Mouse (Mus musculus) testis, adult 2 months (tissue): ENCODE measurements at regions not wholly inside any gene's neighbourhood (a gene's known extent, or its start where the extent isn't known, plus 50 kb on each side); places are given as distances from the start of the nearest gene placed in this dataset.

Experiments used
- H3K27ac ChIP-seq: fragments of 200-500 bp; 2 replicates; pipeline ENCODE4 v1.5.1; 2012; ENCODE audit warnings: low read depth, low read length; ENCODE audit not compliant: control insufficient read depth, insufficient read depth
- H3K27me3 ChIP-seq: fragments of 200-500 bp; 2 replicates; pipeline ENCODE4 v1.6.1; 2012; ENCODE audit warnings: mild to moderate bottlenecking, low read length, moderate library complexity; ENCODE audit not compliant: control insufficient read depth, insufficient read depth
- H3K36me3 ChIP-seq: fragments of 200-500 bp; 2 replicates; pipeline ENCODE4 v1.6.1; 2012; ENCODE audit warnings: mild to moderate bottlenecking, low read length; ENCODE audit not compliant: control insufficient read depth, insufficient read depth
- H3K4me1 ChIP-seq: fragments of 200-500 bp; 2 replicates; pipeline ENCODE4 v1.6.1; 2012; ENCODE audit warnings: low read length; ENCODE audit not compliant: control insufficient read depth, insufficient read depth
- H3K4me3 ChIP-seq: fragments of 200-500 bp; 2 replicates; pipeline ENCODE4 v1.5.1; 2012; ENCODE audit warnings: low read depth, mild to moderate bottlenecking, low read length, moderate library complexity, mixed read lengths; ENCODE audit not compliant: control insufficient read depth
- CTCF ChIP-seq: fragments of 200-500 bp; IDR thresholded peaks from 2 replicates; pipeline ENCODE4 v1.5.1; 2012; ENCODE audit warnings: low read depth, mild to moderate bottlenecking, inconsistent platforms, low read length, moderate library complexity; ENCODE audit not compliant: control insufficient read depth, insufficient read depth, insufficient replicate concordance
- POLR2A ChIP-seq: fragments of 200-500 bp; IDR thresholded peaks from 2 replicates; pipeline ENCODE4 v1.6.1; 2012; ENCODE audit warnings: low read depth, mild to moderate bottlenecking, inconsistent platforms, low read length, moderate library complexity; ENCODE audit not compliant: control insufficient read depth

DNA sequence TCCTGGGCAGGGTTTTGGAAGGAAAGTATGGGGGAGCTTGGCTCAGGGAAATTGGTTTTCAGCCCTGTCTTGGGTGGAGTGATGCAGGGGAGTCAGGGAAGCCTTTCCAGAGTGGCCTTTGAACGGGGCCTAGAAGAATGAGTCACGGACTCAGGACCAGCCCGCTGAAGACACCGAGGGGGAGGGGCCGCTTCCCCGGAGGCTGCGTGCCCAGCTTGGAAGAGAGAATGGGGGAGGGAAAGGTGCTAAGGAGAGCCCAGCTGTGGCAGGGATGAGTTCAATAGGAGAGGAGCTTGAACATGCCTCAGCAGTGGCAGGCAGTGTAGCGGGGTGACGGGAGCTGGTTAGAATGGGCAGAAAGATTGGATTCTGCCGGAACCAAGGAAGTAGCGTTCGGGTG lies 337.8 kb downstream of the Zfp706 start:
- Histone ChIP-seq H3K4me1 (peaks cover 7% of the 10 kb centered on the region), H3K4me3 (peak overlapping the region; percentile 3), H3K27ac (no peak overlapping the region), H3K27me3 (no peaks in the 10 kb centered on the region), H3K36me3 (no peaks in the 10 kb centered on the region)
- TF ChIP-seq CTCF, result no peak
- no peak for TF ChIP-seq POLR2A

- H3K4me3 ChIP-seq, result no peak overlapping the region
- H3K27me3 ChIP-seq, result no peaks in the 10 kb centered on the region
- peaks cover 7% of the 10 kb centered on the region for H3K4me1 ChIP-seq
- no peak overlapping the region for H3K27ac ChIP-seq
- TF ChIP-seq CTCF (no peak), POLR2A (no peak)
- H3K36me3 ChIP-seq, result no peaks in the 10 kb centered on the region
Measured at GRCm38 (mm10) chr15:36666566-36666965, 341.0 kb downstream of the Zfp706 start.

GRCm38 (mm10) chr15:36664391-36664790 lies 343.2 kb downstream of the Zfp706 start:
- no peaks in the 10 kb centered on the region for H3K36me3 ChIP-seq
- H3K4me1 ChIP-seq, result no peaks in the 10 kb centered on the region
- TF ChIP-seq POLR2A (no peak), CTCF (no peak)
- H3K27ac ChIP-seq, result no peak overlapping the region
- no peaks in the 10 kb centered on the region for H3K27me3 ChIP-seq
- H3K4me3 ChIP-seq, result no peak overlapping the region

GRCm38 (mm10) chr15:36660986-36661385 lies 346.6 kb downstream of the Zfp706 start:
- no peaks in the 10 kb centered on the region for H3K4me1 ChIP-seq
- no peaks in the 10 kb centered on the region for H3K27me3 ChIP-seq
- no peak overlapping the region for H3K27ac ChIP-seq
- H3K36me3 ChIP-seq, result no peaks in the 10 kb centered on the region
- H3K4me3 ChIP-seq, result no peak overlapping the region
- TF ChIP-seq CTCF (no peak), POLR2A (no peak)
